Mouse (Mus musculus) lung, adult 2 months (tissue): ENCODE data around the gene Rps16.

Experiments used
- CTCF ChIP-seq: fragments of 200-500 bp; IDR thresholded peaks from 2 replicates; pipeline ENCODE4 v1.5.1; 2011; ENCODE audit warnings: mild to moderate bottlenecking, low read length, control low read depth; ENCODE audit not compliant: insufficient read depth
- POLR2A ChIP-seq: fragments of 200-500 bp; IDR thresholded peaks from 2 replicates; pipeline ENCODE4 v1.6.1; 2011; ENCODE audit warnings: low read depth, mild to moderate bottlenecking, control low read depth, low read length, borderline replicate concordance; ENCODE audit errors: extremely low read depth

- no peak for TF ChIP-seq CTCF
- no peak for TF ChIP-seq POLR2A
Measured at GRCm38 (mm10) chr7:28358431-28358830, 8.0 kb downstream of the Rps16 start.
